Mouse (Mus musculus) liver, embryonic 16.5 days (tissue): ENCODE measurements around the gene Gm4737. TPM values are rescaled to one million over a fixed set of nuclear protein-coding genes. Genes with fewer than 3 reads are reported as not detected.
"Not testable (repeated sequence)": the region's sequence is repeated elsewhere in the genome, so short reads cannot be mapped to it uniquely, and the experiment has no call there.

Source experiments
- ATAC-seq: fragments of 200-750 bp; cut with Nextera tagmentation; 2 replicates; pipeline ENCODE4 v1.8.0; 2017; ENCODE audit warnings: low read depth, mild to moderate bottlenecking, moderate number of reproducible peaks, moderate library complexity
- H3K27ac ChIP-seq: fragments of 300-500 bp; sonication (generic); 2 replicates; pipeline ENCODE4 v1.5.1; 2014; ENCODE audit warnings: mild to moderate bottlenecking, low read length
- H3K27me3 ChIP-seq: fragments of 300-500 bp; sonication (generic); 2 replicates; pipeline ENCODE4 v1.6.1; 2014; ENCODE audit warnings: low read depth, low read length, mixed read lengths; ENCODE audit not compliant: control insufficient read depth, insufficient read depth
- H3K36me3 ChIP-seq: fragments of 300-500 bp; sonication (generic); 2 replicates; pipeline ENCODE4 v1.6.1; 2014; ENCODE audit warnings: mild to moderate bottlenecking; ENCODE audit not compliant: control insufficient read depth, insufficient read depth
- H3K4me1 ChIP-seq: fragments of 300-500 bp; sonication (generic); 2 replicates; pipeline ENCODE4 v1.6.1; 2014; ENCODE audit warnings: low read depth, low read length, mixed read lengths; ENCODE audit not compliant: control insufficient read depth
- H3K4me2 ChIP-seq: fragments of 300-500 bp; sonication (generic); 2 replicates; pipeline ENCODE4 v1.6.1; 2014; ENCODE audit warnings: low read depth, low read length, mixed read lengths
- H3K4me3 ChIP-seq: fragments of 300-500 bp; sonication (generic); 2 replicates; pipeline ENCODE4 v1.5.1; 2014; ENCODE audit warnings: low read depth, mild to moderate bottlenecking, low read length
- H3K9ac ChIP-seq: fragments of 300-500 bp; sonication (generic); 2 replicates; pipeline ENCODE4 v1.6.1; 2014; ENCODE audit warnings: low read depth, low read length
- H3K9me3 ChIP-seq: fragments of 300-500 bp; sonication (generic); replicated peaks from 2 replicates; pipeline ENCODE4 v1.6.1; 2016; ENCODE audit warnings: low read length; ENCODE audit not compliant: control insufficient read depth
- WGBS: fragments of 180-500 bp; shearing (Covaris S2); extraction: QIAGEN DNeasy Blood & Tissue Kit; methylation state at CpG from one replicate; pipeline ENCODE4 v1.1.7; 2014; ENCODE audit not compliant: insufficient replicate concordance; 5-methylcytosine and 5-hydroxymethylcytosine counted together
- polyA plus RNA-seq: library from polyadenylated mRNA; unstranded; fragments of >200 nt; fragmentation: Nextera tagmentation; extraction: Ambion mirVana; gene quantifications from 2 replicates; pipeline ENCODE4 v1.2.1, GENCODE M21; 2015

Gene Gm4737
- 2.1 and 2.3 TPM in 2 replicates for polyA plus RNA-seq

DNA sequence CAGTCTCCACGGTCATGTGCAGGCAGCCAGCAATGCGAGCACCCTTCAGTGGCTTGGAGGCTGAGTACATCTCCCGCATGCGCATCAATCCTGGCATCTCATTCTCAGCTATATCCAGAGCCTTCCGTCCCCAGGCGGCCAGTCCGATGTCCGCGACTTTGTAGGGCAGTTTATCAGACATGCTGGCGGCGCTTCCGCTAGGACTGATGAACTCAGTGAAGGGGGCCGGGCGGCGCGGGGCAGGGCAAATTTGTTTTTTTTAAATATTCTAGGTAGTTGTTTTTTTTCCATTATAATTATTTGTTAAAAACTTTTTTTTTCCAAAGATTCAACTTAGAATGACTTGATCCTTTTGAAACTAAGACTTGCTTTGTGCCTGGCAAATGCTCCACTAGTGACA is at the start of gene Gm4737:
Gm4737 (minus strand) TSS at position 246 of the 400 bp plus-strand sequence.
- H3K36me3 ChIP-seq, H3K9me3 ChIP-seq, H3K27me3 ChIP-seq, H3K9ac ChIP-seq, ATAC-seq, H3K4me3 ChIP-seq, H3K4me1 ChIP-seq, H3K27ac ChIP-seq, H3K4me2 ChIP-seq: not testable (repeated sequence)
- 85% methylated on average over 8 of the region's 16 CpGs for WGBS

DNA sequence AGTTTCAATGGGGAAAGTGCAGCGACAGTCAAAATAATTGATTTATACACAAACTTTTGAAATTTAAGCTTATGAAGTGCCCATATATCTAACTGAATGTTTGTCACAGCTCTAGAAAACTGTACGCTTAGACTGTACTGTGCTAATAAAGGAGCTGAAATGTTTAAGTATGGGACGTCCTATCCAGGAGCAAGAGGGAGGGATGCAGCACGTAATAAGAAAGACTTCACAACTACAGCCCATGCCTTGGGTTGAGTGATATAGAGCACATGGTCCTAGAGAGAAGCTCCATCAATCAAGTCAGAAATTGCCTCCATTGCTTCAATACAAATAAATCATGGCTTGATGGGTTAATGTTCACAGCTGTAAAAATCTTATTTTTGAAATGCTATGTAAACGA is 40.9 kb upstream of the Gm4737 start:
- Histone ChIP-seq H3K4me3 (no peak overlapping the region), H3K9ac (no peak overlapping the region), H3K4me1 (no peaks in the 10 kb centered on the region), H3K27ac (no peak overlapping the region), H3K27me3 (no peaks in the 10 kb centered on the region), H3K36me3 (no peaks in the 10 kb centered on the region), H3K9me3 (no peaks in the 10 kb centered on the region), H3K4me2 (no peak overlapping the region)
- WGBS, result 72% methylated on average over 5 of the region's 5 CpGs
- ATAC-seq, result no peak

GRCm38 (mm10) chr16:46183096-46183495 is 28.2 kb upstream of the Gm4737 start:
- 51% methylated on average over 5 of the region's 5 CpGs for WGBS
- H3K36me3 ChIP-seq, result no peaks in the 10 kb centered on the region
- H3K27ac ChIP-seq, result no peak overlapping the region
- no peak overlapping the region for H3K4me2 ChIP-seq
- H3K27me3 ChIP-seq, result no peaks in the 10 kb centered on the region
- no peaks in the 10 kb centered on the region for H3K4me1 ChIP-seq
- H3K4me3 ChIP-seq, result no peak overlapping the region
- ATAC-seq, result no peak
- H3K9ac ChIP-seq, result no peak overlapping the region
- no peaks in the 10 kb centered on the region for H3K9me3 ChIP-seq

GRCm38 (mm10) chr16:46178121-46178801 is 23.4 kb upstream of the Gm4737 start:
- Histone ChIP-seq H3K27me3 (no peaks in the 10 kb centered on the region), H3K9ac (no peak overlapping the region), H3K27ac (no peak overlapping the region), H3K4me1 (no peaks in the 10 kb centered on the region), H3K4me2 (no peak overlapping the region), H3K4me3 (no peak overlapping the region), H3K9me3 (no peaks in the 10 kb centered on the region), H3K36me3 (no peaks in the 10 kb centered on the region)
- ATAC-seq, result no peak
- 26% methylated on average over 4 of the region's 4 CpGs for WGBS

DNA sequence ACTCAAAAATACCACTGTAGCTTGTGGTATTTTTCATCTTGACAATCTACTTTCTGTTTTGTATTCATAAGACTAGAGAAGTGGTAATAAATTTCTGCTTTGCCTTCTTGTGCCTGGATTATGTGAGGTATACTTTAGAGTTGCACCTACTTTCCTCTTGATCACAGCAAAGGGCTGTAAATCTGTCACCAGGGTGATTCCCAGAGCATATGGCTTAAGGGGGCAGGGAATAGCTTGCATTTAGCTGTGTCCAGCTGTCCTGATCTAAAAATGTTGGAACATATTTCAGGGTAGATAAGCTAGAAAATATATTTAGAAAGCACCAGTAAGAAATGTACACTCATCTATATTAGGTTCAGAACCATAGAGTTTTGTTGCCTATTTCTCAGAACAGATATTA is 18.2 kb upstream of the Gm4737 start:
- Histone ChIP-seq H3K4me2 (no peak overlapping the region), H3K27me3 (no peaks in the 10 kb centered on the region), H3K36me3 (no peaks in the 10 kb centered on the region), H3K9ac (no peak overlapping the region), H3K4me3 (no peak overlapping the region), H3K9me3 (no peaks in the 10 kb centered on the region), H3K27ac (no peak overlapping the region), H3K4me1 (no peaks in the 10 kb centered on the region)
- ATAC-seq, result no peak

DNA sequence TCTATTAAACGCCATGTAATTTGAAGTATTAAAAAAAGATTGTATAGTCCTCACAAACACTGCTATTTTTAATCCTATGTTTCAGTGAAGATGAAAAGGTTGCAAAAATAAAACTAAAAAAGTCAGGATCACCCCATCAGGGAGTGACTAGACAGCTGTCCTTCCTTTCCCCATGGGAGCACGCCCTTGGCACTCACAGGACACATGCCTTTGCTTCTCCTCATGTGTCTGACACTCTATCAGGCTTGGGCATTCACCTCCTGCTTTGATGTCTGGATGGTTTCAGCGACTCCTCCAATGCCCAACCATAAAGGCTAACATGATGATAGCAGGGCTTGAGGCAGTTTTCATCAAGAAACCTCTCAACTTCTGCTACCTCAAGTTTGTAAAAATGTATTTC is 12.1 kb upstream of the Gm4737 start:
- Histone ChIP-seq H3K27me3 (no peaks in the 10 kb centered on the region), H3K4me3 (no peak overlapping the region), H3K36me3 (no peaks in the 10 kb centered on the region), H3K9ac (no peak overlapping the region), H3K4me2 (no peak overlapping the region), H3K27ac (no peak overlapping the region), H3K9me3 (no peaks in the 10 kb centered on the region), H3K4me1 (no peaks in the 10 kb centered on the region)
- WGBS, result 50% methylated on average over 3 of the region's 3 CpGs
- ATAC-seq, result no peak

DNA sequence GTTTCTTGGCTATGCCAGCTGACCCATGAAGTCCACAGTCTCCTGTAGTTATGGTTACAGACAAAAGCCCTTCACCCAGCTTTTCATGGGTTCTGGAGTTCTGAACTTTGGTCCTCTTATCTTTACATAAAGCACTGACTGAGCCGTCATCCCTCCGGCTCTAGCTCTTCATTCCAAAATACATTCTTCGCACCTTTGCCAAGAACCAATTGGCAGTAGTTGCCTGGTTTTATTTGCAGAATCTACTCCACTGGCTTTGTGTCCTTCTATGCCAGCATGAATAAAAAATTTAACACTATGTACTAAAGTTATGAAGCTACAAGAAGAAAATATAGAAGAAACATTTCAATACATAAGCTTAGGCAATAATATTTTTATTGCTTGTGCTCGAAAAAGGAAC is 10.4 kb upstream of the Gm4737 start:
- H3K36me3 ChIP-seq, result no peaks in the 10 kb centered on the region
- H3K27ac ChIP-seq, result no peak overlapping the region
- H3K9me3 ChIP-seq, result no peaks in the 10 kb centered on the region
- H3K9ac ChIP-seq, result no peak overlapping the region
- ATAC-seq, result no peak
- H3K4me2 ChIP-seq, result no peak overlapping the region
- 64% methylated on average over 4 of the region's 4 CpGs for WGBS
- no peaks in the 10 kb centered on the region for H3K27me3 ChIP-seq
- no peak overlapping the region for H3K4me3 ChIP-seq
- H3K4me1 ChIP-seq, result no peaks in the 10 kb centered on the region

DNA sequence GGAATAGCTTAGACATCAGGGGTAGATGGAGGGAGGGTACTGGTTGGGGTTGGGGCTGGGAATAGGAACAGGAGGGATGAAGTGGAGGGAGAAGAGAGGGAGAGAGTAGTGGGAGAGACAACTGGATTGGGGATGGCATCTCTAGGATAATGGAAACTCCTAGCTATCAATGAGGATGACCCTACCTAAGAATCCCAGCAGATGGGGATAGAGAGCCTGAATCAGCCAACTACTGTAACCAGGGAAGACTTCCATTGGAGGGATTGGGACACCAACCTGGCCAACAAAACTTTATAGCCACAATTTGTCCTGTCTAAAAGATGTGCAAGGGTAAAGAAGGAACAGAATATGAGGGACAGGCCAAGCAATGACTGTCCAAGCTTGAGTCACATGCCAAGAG is 3.7 kb downstream of the Gm4737 start:
- H3K9ac ChIP-seq, result no peak overlapping the region
- no peaks in the 10 kb centered on the region for H3K27me3 ChIP-seq
- no peaks in the 10 kb centered on the region for H3K36me3 ChIP-seq
- no peak overlapping the region for H3K27ac ChIP-seq
- H3K4me2 ChIP-seq, result no peak overlapping the region
- no peak for ATAC-seq
- no peak overlapping the region for H3K4me3 ChIP-seq
- H3K4me1 ChIP-seq, result no peaks in the 10 kb centered on the region
- H3K9me3 ChIP-seq, result no peaks in the 10 kb centered on the region

DNA sequence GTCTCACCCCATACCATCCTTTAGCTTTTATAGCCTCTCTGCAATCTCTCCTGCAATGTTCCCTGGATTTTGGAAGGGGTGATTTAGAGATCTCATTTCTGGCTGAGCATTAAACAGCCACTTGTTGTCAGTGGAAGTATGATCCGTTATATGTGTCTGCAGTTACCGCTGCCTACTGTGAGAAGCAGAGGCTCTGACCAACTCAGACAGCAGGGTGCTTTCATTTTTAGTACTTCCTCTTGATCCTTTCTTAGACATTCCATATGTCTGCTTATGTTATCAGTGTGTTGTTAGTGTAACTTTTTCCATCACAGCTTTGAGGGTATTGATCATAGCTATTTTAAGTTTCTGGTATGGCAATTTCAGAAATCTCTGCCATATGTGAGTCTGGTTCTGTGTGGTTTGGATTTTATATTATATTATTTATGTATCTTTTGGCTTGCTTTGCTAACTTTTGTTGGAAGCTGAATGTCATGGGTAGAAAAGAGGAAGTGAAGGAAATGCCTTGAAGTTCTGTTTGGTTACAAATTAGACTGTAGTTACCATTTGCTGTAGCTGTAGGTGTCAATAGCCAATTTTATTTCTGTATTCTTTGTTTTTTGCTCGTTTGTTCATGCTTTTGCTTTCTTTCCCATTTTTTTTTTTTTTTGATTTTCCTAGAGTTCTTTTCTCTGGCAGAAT is 6.1 kb downstream of the Gm4737 start:
- Histone ChIP-seq H3K27me3 (no peaks in the 10 kb centered on the region), H3K27ac (no peak overlapping the region), H3K9ac (no peak overlapping the region), H3K4me1 (no peaks in the 10 kb centered on the region), H3K4me2 (no peak overlapping the region), H3K4me3 (no peak overlapping the region), H3K36me3 (no peaks in the 10 kb centered on the region), H3K9me3 (no peaks in the 10 kb centered on the region)
- WGBS, result 34% methylated on average over 3 of the region's 3 CpGs
- ATAC-seq, result no peak
